Mouse (Mus musculus) neural tube, embryonic 11.5 days (tissue): Measurements from ENCODE around the gene Cabp7. TPM values are rescaled to one million over a fixed set of nuclear protein-coding genes. Genes with fewer than 3 reads are reported as not detected.

Experiments
- ATAC-seq: fragments of 200-750 bp; cut with Nextera tagmentation; 2 replicates; pipeline ENCODE4 v1.8.0; 2017; ENCODE audit warnings: moderate number of reproducible peaks, mild to moderate bottlenecking, moderate TSS enrichment, moderate library complexity; ENCODE audit not compliant: insufficient read depth, low FRiP score, low TSS enrichment
- DNase-seq: peaks from one replicate; pipeline ENCODE4 v3.0.0-alpha.2; 2015; ENCODE audit warnings: low spot score
- H3K27ac ChIP-seq: fragments of 300-500 bp; sonication (generic); 2 replicates; pipeline ENCODE4 v1.5.1; 2014; ENCODE audit warnings: low read depth, mild to moderate bottlenecking, low read length
- H3K27me3 ChIP-seq: fragments of 300-500 bp; sonication (generic); 2 replicates; pipeline ENCODE4 v1.6.1; 2014; ENCODE audit warnings: mild to moderate bottlenecking, low read length, mixed read lengths; ENCODE audit not compliant: control insufficient read depth, insufficient read depth
- H3K36me3 ChIP-seq: fragments of 300-500 bp; sonication (generic); 2 replicates; pipeline ENCODE4 v1.6.1; 2014; ENCODE audit warnings: mild to moderate bottlenecking, low read length, moderate library complexity, mixed read lengths; ENCODE audit not compliant: control insufficient read depth, insufficient read depth
- H3K4me1 ChIP-seq: fragments of 300-500 bp; sonication (generic); 2 replicates; pipeline ENCODE4 v1.6.1; 2014; ENCODE audit warnings: low read length, mixed read lengths; ENCODE audit not compliant: control insufficient read depth, insufficient read depth
- H3K4me2 ChIP-seq: fragments of 300-500 bp; sonication (generic); 2 replicates; pipeline ENCODE4 v1.6.1; 2014; ENCODE audit warnings: low read depth, mild to moderate bottlenecking, moderate library complexity
- H3K4me3 ChIP-seq: fragments of 300-500 bp; sonication (generic); 2 replicates; pipeline ENCODE4 v1.5.1; 2014; ENCODE audit warnings: low read depth, low read length
- H3K9ac ChIP-seq: fragments of 300-500 bp; sonication (generic); 2 replicates; pipeline ENCODE4 v1.6.1; 2014; ENCODE audit warnings: mild to moderate bottlenecking, low read length
- H3K9me3 ChIP-seq: fragments of 300-500 bp; sonication (generic); 2 replicates; pipeline ENCODE4 v1.6.1; 2016; ENCODE audit warnings: low read length; ENCODE audit not compliant: control insufficient read depth
- WGBS: fragments of 180-500 bp; shearing (Covaris S2); extraction: QIAGEN DNeasy Blood & Tissue Kit; methylation state at CpG from one replicate; pipeline ENCODE4 v1.1.7; 2014; 5-methylcytosine and 5-hydroxymethylcytosine counted together
- polyA plus RNA-seq: library from polyadenylated mRNA; unstranded; fragments of >200 nt; fragmentation: Nextera tagmentation; extraction: Ambion mirVana; gene quantifications from 2 replicates; pipeline ENCODE4 v1.2.1, GENCODE M21; 2014

Cabp7 gene
- 2.6 and 3.4 TPM in 2 replicates for polyA plus RNA-seq

GRCm38 (mm10) chr11:4746733-4747132 is at the start of gene Cabp7:
TSS of gene Cabp7 (minus strand) at chr11:4746778.
- Histone ChIP-seq H3K27me3 (peaks cover 62% of the 10 kb centered on the region), H3K4me2 (peak within 1 kb of the TSS; percentile 96), H3K36me3 (no peaks in the 10 kb centered on the region), H3K4me3 (peak within 1 kb of the TSS; percentile 57), H3K27ac (no peak within 1 kb of the TSS), H3K4me1 (peaks cover 13% of the 10 kb centered on the region), H3K9ac (peak within 1 kb of the TSS; percentile 49), H3K9me3 (no peaks in the 10 kb centered on the region)
- WGBS = 0% methylated on average over 16 of the region's 73 CpGs
- DNase-seq (no peak), ATAC-seq (no peak)

GRCm38 (mm10) chr11:4793006-4793405 is 46.4 kb upstream of the Cabp7 start:
- no peak for ATAC-seq
- 10% methylated on average over 3 of the region's 3 CpGs for WGBS
- peaks cover 6% of the 10 kb centered on the region; the same call in 1 of the 2 replicates for H3K36me3 ChIP-seq

GRCm38 (mm10) chr11:4791549-4791948 is 45.0 kb upstream of the Cabp7 start:
- no peak overlapping the region for H3K4me3 ChIP-seq
- H3K9ac ChIP-seq = no peak overlapping the region
- H3K4me2 ChIP-seq = no peak overlapping the region
- no peak overlapping the region for H3K27ac ChIP-seq
- ATAC-seq (no peak), DNase-seq (no peak)
- H3K9me3 ChIP-seq = no peaks in the 10 kb centered on the region
- H3K27me3 ChIP-seq = no peaks in the 10 kb centered on the region
- no peaks in the 10 kb centered on the region; the same call in 1 of the 2 replicates for H3K4me1 ChIP-seq
- H3K36me3 ChIP-seq = peaks cover 6% of the 10 kb centered on the region; the same call in 1 of the 2 replicates
- 73% methylated on average over 6 of the region's 6 CpGs for WGBS

More at GRCm38 (mm10) chr11:4793006-4793405, 46.4 kb upstream of the Cabp7 start:
- Histone ChIP-seq H3K27me3 (no peaks in the 10 kb centered on the region), H3K27ac (no peak overlapping the region), H3K4me1 (no peaks in the 10 kb centered on the region; the same call in 1 of the 2 replicates), H3K4me2 (no peak overlapping the region), H3K4me3 (no peak overlapping the region), H3K9ac (no peak overlapping the region), H3K9me3 (no peaks in the 10 kb centered on the region)
- DNase-seq = no peak

GRCm38 (mm10) chr11:4789691-4790090 is 43.1 kb upstream of the Cabp7 start:
- peaks cover 9% of the 10 kb centered on the region; the same call in 1 of the 2 replicates for H3K36me3 ChIP-seq
- DNase-seq (no peak), ATAC-seq (no peak)
- no peak overlapping the region for H3K4me2 ChIP-seq
- H3K4me3 ChIP-seq = no peak overlapping the region
- no peaks in the 10 kb centered on the region for H3K9me3 ChIP-seq
- 97% methylated on average over 5 of the region's 5 CpGs for WGBS
- H3K27me3 ChIP-seq = no peaks in the 10 kb centered on the region
- H3K9ac ChIP-seq = no peak overlapping the region
- no peaks in the 10 kb centered on the region; the same call in 1 of the 2 replicates for H3K4me1 ChIP-seq
- no peak overlapping the region for H3K27ac ChIP-seq

GRCm38 (mm10) chr11:4784629-4785142 is 38.1 kb upstream of the Cabp7 start:
- H3K9ac ChIP-seq = no peak overlapping the region
- ATAC-seq (no peak), DNase-seq (no peak)
- H3K27ac ChIP-seq = no peak overlapping the region
- no peaks in the 10 kb centered on the region for H3K4me1 ChIP-seq
- 91% methylated on average over 5 of the region's 5 CpGs for WGBS
- no peaks in the 10 kb centered on the region for H3K9me3 ChIP-seq
- no peaks in the 10 kb centered on the region for H3K27me3 ChIP-seq
- no peak overlapping the region for H3K4me2 ChIP-seq
- peaks cover 6% of the 10 kb centered on the region for H3K36me3 ChIP-seq
- H3K4me3 ChIP-seq = no peak overlapping the region

GRCm38 (mm10) chr11:4783116-4783515 is 36.5 kb upstream of the Cabp7 start:
- Histone ChIP-seq H3K27ac (no peak overlapping the region), H3K36me3 (peaks cover 2% of the 10 kb centered on the region; the same call in 1 of the 2 replicates), H3K4me2 (no peak overlapping the region), H3K4me1 (no peaks in the 10 kb centered on the region), H3K9ac (no peak overlapping the region), H3K4me3 (no peak overlapping the region), H3K9me3 (no peaks in the 10 kb centered on the region), H3K27me3 (no peaks in the 10 kb centered on the region)
- DNase-seq (no peak), ATAC-seq (no peak)
- 79% methylated on average over 3 of the region's 3 CpGs for WGBS

- H3K27me3 ChIP-seq = no peaks in the 10 kb centered on the region
- H3K36me3 ChIP-seq = peaks cover 2% of the 10 kb centered on the region; the same call in 1 of the 2 replicates
- DNase-seq (no peak), ATAC-seq (no peak)
- no peaks in the 10 kb centered on the region for H3K4me1 ChIP-seq
- no peak overlapping the region for H3K4me3 ChIP-seq
- H3K9me3 ChIP-seq = no peaks in the 10 kb centered on the region
- no peak overlapping the region for H3K27ac ChIP-seq
- no peak overlapping the region for H3K4me2 ChIP-seq
- no peak overlapping the region for H3K9ac ChIP-seq
- WGBS = 85% methylated on average over 3 of the region's 3 CpGs
Measured at GRCm38 (mm10) chr11:4780927-4781326, 34.3 kb upstream of the Cabp7 start.

GRCm38 (mm10) chr11:4772925-4773324 is 26.3 kb upstream of the Cabp7 start:
- DNase-seq (peak; percentile 62), ATAC-seq (no peak)
- H3K9me3 ChIP-seq = no peaks in the 10 kb centered on the region
- no peak overlapping the region for H3K27ac ChIP-seq
- no peak overlapping the region for H3K4me2 ChIP-seq
- no peaks in the 10 kb centered on the region; the same call in 1 of the 2 replicates for H3K36me3 ChIP-seq
- WGBS = 37% methylated on average over 3 of the region's 3 CpGs
- H3K9ac ChIP-seq = no peak overlapping the region
- no peaks in the 10 kb centered on the region for H3K27me3 ChIP-seq
- no peaks in the 10 kb centered on the region for H3K4me1 ChIP-seq
- H3K4me3 ChIP-seq = no peak overlapping the region

- Histone ChIP-seq H3K27me3 (no peaks in the 10 kb centered on the region), H3K4me2 (no peak overlapping the region), H3K36me3 (no peaks in the 10 kb centered on the region; the same call in 1 of the 2 replicates), H3K27ac (no peak overlapping the region), H3K9me3 (no peaks in the 10 kb centered on the region), H3K4me1 (no peaks in the 10 kb centered on the region), H3K4me3 (no peak overlapping the region), H3K9ac (no peak overlapping the region)
- no peak for DNase-seq
- WGBS = 85% methylated on average over 7 of the region's 7 CpGs
- no peak for ATAC-seq
Measured at GRCm38 (mm10) chr11:4771756-4772155, 25.2 kb upstream of the Cabp7 start.
